Mouse (Mus musculus) heart, adult 11 months (tissue): Measurements from ENCODE around the gene Lrrc4c.

Source experiments
- DNase-seq: peaks from one replicate; pipeline ENCODE4 v3.0.0; 2022

Lrrc4c gene

DNA sequence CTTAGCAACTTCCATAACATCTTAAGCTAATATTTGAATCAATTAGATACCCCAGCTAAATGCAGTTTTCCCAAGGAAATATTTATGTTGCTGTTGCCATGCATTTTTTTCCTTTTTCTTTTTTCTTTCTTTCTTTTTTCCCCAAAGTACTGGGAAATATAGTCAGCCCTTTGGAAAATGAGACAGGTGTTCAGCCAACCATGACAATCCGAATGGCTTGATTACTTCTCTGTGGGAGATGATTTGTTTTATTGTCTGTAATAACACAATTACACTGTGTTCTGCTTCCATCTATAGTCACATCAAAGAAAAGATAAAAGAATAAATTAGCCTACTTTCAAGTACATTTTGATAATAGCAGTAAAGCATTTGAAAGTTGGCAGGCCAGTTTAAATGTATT, 1334.7 kb downstream of the Lrrc4c start:
- DNase-seq, result no peak
